Comparison of ENCODE assay signal across 9 mouse cellular contexts in the genomic region with DNA sequence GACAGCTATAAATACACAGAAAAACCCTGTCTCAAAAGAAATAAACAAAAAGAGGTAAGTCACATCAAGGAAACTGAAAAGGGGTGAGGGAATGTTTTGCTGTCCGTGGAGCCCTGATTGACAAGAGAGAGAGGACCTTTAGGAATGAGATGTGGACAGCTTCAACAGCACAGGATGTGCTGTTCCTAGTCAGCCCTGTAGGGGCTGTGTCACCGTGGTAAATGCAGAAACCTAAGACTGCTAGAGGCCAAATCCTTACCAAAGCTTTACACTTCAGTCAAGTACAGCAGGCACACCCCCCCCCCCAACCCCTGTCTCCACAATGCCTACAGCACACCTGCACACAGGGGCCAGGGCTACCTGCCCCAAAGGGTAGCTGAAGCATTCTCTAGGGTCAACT. TPM values are rescaled to one million over a fixed set of nuclear protein-coding genes. Genes with fewer than 3 reads are reported as not detected.
DNase-seq lines count a peak whose midpoint lies in the region; ATAC-seq and TF ChIP-seq lines count a peak whose summit lies in the region.
"Had no signal": no experiment of that assay in that cellular context is flagged by ENCODE, and none has a peak within 500 bp of the region (broad histone marks: within the 10 kb centered on the region; RNA-seq: fewer than 3 reads in every experiment).

No protein-coding gene starts in this region.

- no peak overlapping the region for H3K27ac ChIP-seq in kidney, adult 2 months (ENCODE audit: insufficient read depth, low read depth, low read length)
- no peak overlapping the region for H3K27ac ChIP-seq in kidney, embryonic 16.5 days (ENCODE audit: low read length)
- peak overlapping the region; percentile 68 for H3K27ac ChIP-seq in liver, embryonic 12.5 days

- peaks cover 16% of the 10 kb centered on the region for H3K4me1 ChIP-seq in kidney, adult 2 months (ENCODE audit: control insufficient read depth, insufficient read depth, low read length)
- H3K4me1 ChIP-seq in kidney, embryonic 16.5 days (ENCODE audit: insufficient read depth, low read length): no peaks in the 10 kb centered on the region
- peaks cover 33% of the 10 kb centered on the region for H3K4me1 ChIP-seq in liver, embryonic 12.5 days

- no peak for TF ChIP-seq POLR2A in kidney, adult 2 months (IDR thresholded peaks at IDR 0.05; ENCODE audit: low read depth, low read length)

- no peak overlapping the region for H3K4me2 ChIP-seq in kidney, embryonic 16.5 days (replicated peaks; ENCODE audit: low read depth, low read length)
- H3K4me2 ChIP-seq in liver, embryonic 12.5 days: no peak overlapping the region

- in situ Hi-C loops in Patski (cut with MboI; ENCODE audit: low pct_unique_long_range_greater_than_20kb): loop anchor here (5.0 kb wide), 1 partner anchor 46 kb away; no protein-coding TSS in a partner anchor

- H3K9me3 ChIP-seq in kidney, embryonic 16.5 days (ENCODE audit: low read length): no peaks in the 10 kb centered on the region
- H3K9me3 ChIP-seq in liver, embryonic 12.5 days (replicated peaks): no peaks in the 10 kb centered on the region

- no peak for DNase-seq in kidney, adult 2 months
- DNase-seq in B cell, adult 2 months: peak; percentile 32 to 35
- DNase-seq in Patski (ENCODE audit: low read depth, low spot score): no peak
- no peak for DNase-seq in spleen, adult 18-20 months
- DNase-seq in frontal cortex, postnatal 10 days (ENCODE audit: low spot score in 2 of 2): no peak
- DNase-seq: thymus, postnatal 25 days had no signal

- no peak overlapping the region for H3K9ac ChIP-seq in kidney, embryonic 16.5 days (replicated peaks; ENCODE audit: low read length)
- H3K9ac ChIP-seq in liver, embryonic 12.5 days: no peak overlapping the region

- no peak for ATAC-seq in kidney, embryonic 16.5 days (ENCODE audit: low FRiP score, low TSS enrichment)
- no peak for ATAC-seq in Patski
- peak; percentile 8; the same call in 1 of the 2 replicates for ATAC-seq in liver, embryonic 12.5 days
- no peak for ATAC-seq in frontal cortex, adult (ENCODE audit: low TSS enrichment)

- POLR2A ChIA-PET in Patski (lab: Charles Lee): interaction anchor here (0.6 to 0.8 kb wide), 3 partner anchors 40 to 1880 kb away, joined by 3 to 4 read pairs (median 3); no protein-coding TSS in a partner anchor

- peak; percentile 33; the same call in 1 of the 2 replicates for TF ChIP-seq CTCF in kidney, adult 2 months (conservative IDR thresholded peaks at IDR 0.05; ENCODE audit: insufficient read depth, insufficient read length, low read depth, low read length)
- TF ChIP-seq CTCF in Patski (IDR thresholded peaks at IDR 0.05): peak; percentile 42

- no peak overlapping the region for H3K4me3 ChIP-seq in kidney, adult 2 months (ENCODE audit: insufficient read depth, low read depth, low read length)
- no peak overlapping the region for H3K4me3 ChIP-seq in kidney, embryonic 16.5 days (ENCODE audit: low read length)
- H3K4me3 ChIP-seq in liver, embryonic 12.5 days: no peak overlapping the region

- H3K27me3 ChIP-seq in kidney, adult 2 months (replicated peaks; ENCODE audit: control insufficient read depth, insufficient read depth, low read length): no peaks in the 10 kb centered on the region
- no peaks in the 10 kb centered on the region for H3K27me3 ChIP-seq in kidney, embryonic 16.5 days (ENCODE audit: insufficient read depth, low read length)
- no peaks in the 10 kb centered on the region for H3K27me3 ChIP-seq in Patski
- H3K27me3 ChIP-seq in liver, embryonic 12.5 days (replicated peaks): no peaks in the 10 kb centered on the region

- 23% methylated on average over 2 of the region's 2 CpGs for WGBS in kidney, adult 2 months
- 45% methylated on average over 2 of the region's 2 CpGs for WGBS in kidney, embryonic 16.5 days
- 27% methylated on average over 2 of the region's 2 CpGs for WGBS in liver, embryonic 12.5 days (ENCODE audit: insufficient replicate concordance)

- peaks cover 8% of the 10 kb centered on the region; the same call in 1 of the 2 replicates for H3K36me3 ChIP-seq in kidney, adult 2 months (ENCODE audit: control insufficient read depth, insufficient read depth, low read length)
- H3K36me3 ChIP-seq in kidney, embryonic 16.5 days (ENCODE audit: insufficient read depth, low read length): peaks cover 61% of the 10 kb centered on the region
- peaks cover 77% of the 10 kb centered on the region for H3K36me3 ChIP-seq in liver, embryonic 12.5 days

- CTCF ChIA-PET in Patski (lab: Charles Lee): interaction anchor here (1.0 to 6.8 kb wide), 5 partner anchors 8 to 44 kb away, joined by 4 to 55 read pairs (median 6); partner anchors contain the start of gene Rbm34

RNA-seq across cellular contexts. Expression of gene Tomm20, which starts 13.9 kb away (rescaled TPM):
- polyA plus RNA-seq in kidney, adult 2 months (2012; rRNA removed): 541 and 684 TPM in 2 replicates
- 258 and 264 TPM in 2 replicates for polyA plus RNA-seq in kidney, embryonic 16.5 days (2015; fragmentation: Nextera tagmentation; extraction: Ambion mirVana)
- 316 TPM for polyA plus RNA-seq in Patski (2021)
- 219 and 232 TPM in 2 replicates for polyA plus RNA-seq in liver, embryonic 12.5 days (2016; fragmentation: Nextera tagmentation; extraction: Ambion mirVana)

RNA-seq across cellular contexts. Expression of gene Rbm34, which starts 39.2 kb away (rescaled TPM):
- 5.5 and 5.7 TPM in 2 replicates for polyA plus RNA-seq in kidney, adult 2 months (2012; rRNA removed)
- 20.1 and 20.5 TPM in 2 replicates for polyA plus RNA-seq in kidney, embryonic 16.5 days (2015; fragmentation: Nextera tagmentation; extraction: Ambion mirVana)
- 26.7 TPM for polyA plus RNA-seq in Patski (2021)
- polyA plus RNA-seq in liver, embryonic 12.5 days (2016; fragmentation: Nextera tagmentation; extraction: Ambion mirVana): 22.5 and 24.6 TPM in 2 replicates

Comparison
In these comparisons a context has a peak if more than half of its experiments do, and no peak if none do; other contexts are left out.
1. DNase-seq: peak in B cell, adult 2 months (2 of 2); none in kidney, adult 2 months (single experiment), Patski (single experiment), spleen, adult 18-20 months (0 of 2) and frontal cortex, postnatal 10 days (0 of 2).